Mouse (Mus musculus) liver, adult (tissue): ENCODE data around the gene Gnpat.

Source experiments
- GATA4 ChIP-seq: IDR thresholded peaks from 2 replicates; pipeline ENCODE4 v1.6.1; 2014; ENCODE audit warnings: mild to moderate bottlenecking, low read length; ENCODE audit not compliant: insufficient replicate concordance

Gnpat gene

DNA sequence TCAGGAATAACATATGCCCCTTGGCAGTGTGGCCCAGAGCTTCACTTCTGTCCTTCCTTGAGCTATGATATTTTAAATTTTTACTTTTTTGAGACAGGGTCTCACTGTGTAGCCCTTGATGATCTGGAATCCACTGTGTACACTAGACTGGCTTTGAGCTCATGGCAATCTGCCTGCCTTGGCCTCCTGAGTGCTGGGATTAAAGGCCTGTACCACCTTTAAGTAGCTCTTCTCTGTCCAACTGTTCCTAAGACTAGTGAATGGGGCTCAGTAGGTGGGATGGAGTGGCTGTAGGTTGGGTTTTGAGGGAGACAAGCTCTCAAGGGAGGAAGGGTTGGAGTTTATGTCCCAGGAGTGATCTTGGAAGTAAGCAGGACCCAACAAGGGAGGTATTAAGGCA, 27.0 kb upstream of the Gnpat start:
- no peak for TF ChIP-seq GATA4

DNA sequence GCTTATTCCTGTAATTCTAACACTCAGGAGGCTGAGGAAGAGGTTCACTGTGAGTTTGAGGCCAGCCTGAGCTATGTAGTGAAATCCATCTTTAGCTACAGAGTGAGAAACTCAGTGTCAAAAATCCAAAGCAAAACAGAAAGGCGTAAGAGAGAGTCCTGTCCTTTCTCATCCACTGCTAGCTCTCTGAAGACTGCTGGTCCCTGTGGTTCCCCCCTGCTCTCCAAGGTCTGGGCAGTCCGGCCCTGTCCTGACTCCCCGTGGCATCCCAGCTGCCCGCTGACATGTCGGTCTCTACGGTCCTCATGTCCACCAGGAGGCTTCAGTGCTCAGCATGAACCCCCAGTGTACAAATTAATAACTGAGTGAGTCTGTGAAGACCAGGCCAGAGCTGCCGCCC, 26.6 kb upstream of the Gnpat start:
- TF ChIP-seq GATA4: no peak

DNA sequence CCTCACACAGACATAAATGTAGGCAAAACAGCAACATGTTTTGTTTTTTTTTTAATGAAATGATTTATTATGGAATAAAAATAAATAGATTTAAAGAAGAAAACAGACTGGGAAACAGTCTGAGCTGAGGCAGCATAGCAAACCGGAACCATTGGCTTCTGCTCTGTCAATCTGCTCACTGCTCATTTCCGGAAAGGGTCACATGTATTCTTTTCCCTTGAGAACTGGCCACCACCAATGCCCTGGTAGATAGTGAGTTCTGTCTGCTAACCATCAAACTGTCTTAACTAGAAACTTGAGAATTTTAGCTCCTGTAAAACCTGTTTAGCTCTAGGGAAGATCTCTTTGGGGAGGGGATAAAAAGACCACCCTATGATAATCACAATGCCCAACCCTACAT, 25.9 kb upstream of the Gnpat start:
- no peak for TF ChIP-seq GATA4

DNA sequence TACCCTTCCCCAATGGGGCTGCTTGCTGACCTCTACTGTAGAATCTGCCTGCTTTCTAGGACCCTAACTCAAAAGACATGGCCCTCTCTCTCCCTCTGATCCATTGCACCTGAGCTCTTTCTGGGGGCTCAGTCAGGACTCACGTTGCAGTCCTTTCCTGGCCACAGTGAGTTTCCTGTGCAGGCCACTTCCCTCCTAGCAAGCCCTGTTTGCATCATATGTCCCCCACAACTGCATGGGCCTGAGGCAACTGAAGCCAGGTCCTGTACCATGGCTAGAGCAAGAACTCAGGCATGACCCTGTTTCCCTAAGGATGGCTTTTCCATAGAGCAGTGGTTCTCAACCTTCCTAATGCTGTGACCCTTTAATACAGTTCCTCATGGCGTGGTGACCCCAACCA, 24.9 kb upstream of the Gnpat start:
- TF ChIP-seq GATA4: no peak

DNA sequence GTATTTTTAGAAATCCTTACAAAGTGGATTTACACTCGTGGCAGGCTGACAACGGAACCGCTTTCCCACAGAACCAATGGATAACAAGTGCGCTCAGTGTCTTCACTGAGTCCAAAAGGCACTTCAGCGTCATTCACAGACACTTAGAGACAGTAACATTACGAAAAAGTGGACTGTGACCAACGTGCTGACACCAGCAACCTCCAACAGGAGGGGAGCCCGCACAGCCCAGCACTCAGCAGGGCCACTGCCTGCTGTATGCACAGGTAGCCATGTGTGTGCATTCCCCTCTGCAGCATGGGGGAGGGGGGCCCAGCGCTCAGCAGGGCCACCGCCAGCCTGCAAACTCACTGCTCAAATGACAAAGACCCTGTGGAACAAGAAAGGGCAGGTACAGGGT, 23.5 kb upstream of the Gnpat start:
- TF ChIP-seq GATA4: no peak

DNA sequence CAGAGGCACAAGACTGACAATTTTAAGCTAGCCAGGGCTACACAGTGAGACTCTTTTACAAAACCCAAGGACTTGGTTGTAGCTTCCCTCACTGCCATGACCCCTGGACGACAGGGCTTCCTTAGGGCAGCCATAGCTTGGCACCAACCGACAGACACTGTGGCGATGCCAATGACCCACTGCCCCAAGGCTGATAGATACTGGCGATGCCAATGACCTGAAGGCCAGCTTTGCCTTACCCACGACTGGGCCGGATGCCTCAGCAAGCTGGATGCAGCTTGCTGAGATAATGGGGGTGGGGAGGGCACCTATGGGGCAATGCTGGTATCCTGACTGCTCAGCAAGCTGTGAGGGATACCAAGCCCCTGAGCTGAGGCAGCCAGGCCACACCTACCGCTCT, 21.9 kb upstream of the Gnpat start:
- TF ChIP-seq GATA4: peak; percentile 68; the same call in 1 of the 2 replicates

DNA sequence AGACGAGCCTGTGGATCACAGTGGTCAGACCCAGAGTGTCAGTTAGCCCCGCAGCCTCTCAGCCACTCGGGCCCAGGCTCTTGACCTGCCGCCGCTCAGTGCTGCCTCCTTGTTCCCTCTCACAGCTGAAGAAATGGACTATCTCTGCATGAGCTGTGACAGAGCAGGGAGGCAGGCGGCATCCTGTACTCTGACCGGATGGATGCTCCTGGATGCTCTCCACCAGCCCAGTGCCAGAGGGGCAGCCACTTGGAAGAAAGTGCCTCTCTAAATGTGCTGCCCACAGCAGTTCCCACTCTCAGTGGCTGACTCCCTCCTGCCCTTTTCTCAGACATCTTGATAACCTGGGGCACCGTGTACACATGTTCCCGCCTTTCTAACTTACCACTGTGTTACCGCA, 21.1 kb upstream of the Gnpat start:
- TF ChIP-seq GATA4: no peak

DNA sequence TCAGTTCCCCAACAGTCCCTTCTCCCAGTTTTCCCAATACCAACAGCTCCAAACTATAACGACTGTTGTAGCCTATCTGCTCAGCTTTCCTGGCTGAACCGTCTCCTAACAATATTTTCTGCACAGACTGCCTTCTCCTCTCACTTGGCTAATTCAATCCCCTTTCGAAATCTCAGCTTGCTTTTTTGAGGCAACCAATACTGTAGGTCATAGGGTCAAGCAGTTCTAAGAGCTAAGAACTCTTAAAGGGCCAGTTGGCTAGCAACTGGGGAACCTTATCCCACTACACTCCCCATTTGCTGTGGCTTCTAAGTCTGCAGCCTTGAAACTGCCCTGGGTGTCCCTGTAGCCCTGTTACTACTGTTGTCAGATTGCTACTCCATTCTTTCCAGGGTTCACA, 17.7 kb upstream of the Gnpat start:
- no peak for TF ChIP-seq GATA4

DNA sequence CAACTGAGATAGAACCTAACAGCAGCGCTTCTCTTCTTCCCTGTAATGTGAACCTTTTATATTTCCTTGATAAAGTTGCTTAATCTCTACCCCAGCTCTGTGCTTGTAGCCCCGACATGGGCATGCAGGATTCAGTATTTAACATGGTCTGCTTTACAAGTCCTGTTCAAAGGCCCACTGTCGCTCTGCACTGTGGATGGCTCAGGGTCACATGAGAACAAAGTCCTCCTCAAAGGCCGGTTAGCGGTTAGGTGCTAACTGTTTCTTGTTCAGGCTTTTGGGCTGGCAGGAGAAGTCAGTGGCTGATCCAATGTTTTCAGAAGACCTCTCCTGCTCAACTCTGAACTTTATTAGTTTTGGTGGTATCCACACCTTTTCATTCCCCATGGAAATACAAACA, 17.3 kb upstream of the Gnpat start:
- no peak for TF ChIP-seq GATA4

DNA sequence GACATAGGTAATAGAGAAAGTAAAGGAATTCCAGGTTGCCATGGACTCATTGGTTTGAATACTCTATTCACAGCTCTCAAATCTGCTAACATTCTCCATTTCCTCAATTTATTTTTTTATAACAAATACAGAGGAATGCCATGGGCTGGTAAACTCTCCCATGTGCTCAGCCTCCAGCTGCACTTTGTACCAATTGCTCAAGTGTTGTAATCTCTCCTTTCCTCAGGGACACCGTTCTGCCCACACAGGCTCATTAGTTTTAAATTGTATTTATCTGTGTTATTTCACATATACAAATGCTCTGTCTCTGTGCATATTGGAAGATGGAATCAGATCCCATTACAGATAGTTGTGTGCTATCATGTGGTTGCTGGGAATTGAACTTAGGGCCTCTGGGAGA, 9.3 kb upstream of the Gnpat start:
- no peak for TF ChIP-seq GATA4

DNA sequence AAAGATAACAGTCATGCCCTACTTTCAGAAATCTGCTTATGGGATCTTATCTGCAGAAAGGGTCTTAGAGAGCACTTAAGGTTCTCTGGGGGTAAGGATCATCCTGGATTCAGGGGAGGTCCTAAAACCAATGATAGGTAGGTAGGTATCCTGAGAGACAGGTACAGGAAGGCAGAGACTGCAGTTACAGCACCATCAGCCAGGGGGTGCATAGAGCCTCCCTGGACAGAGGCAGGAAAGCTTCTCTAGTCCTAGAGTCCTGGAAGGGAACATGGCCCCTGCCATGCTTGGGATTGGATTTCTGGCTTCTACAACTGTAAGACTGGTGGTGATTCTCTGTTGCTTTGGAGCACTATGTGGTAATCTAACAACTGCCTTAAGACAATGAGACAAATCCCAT, 3.4 kb upstream of the Gnpat start:
- TF ChIP-seq GATA4: no peak

DNA sequence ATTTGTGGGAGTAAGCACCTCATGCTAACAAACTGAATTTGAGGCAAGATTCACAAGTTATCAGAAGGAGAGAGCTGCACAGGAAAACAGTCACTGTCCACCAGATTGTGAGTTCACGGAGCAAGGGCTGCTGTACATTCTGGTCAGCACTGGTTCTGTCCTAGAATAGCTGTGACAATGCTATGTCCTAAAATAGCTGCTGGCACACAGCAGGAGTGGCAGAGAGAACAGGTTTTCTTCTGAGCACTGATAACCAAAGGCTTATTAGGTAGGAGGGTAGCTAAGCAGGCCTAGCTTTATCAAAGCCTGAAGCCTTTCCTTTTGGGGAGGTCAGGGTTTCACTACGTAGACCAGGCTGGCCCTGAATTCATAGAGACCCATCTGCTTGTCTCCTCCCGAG, 2.6 kb upstream of the Gnpat start:
- TF ChIP-seq GATA4: no peak

DNA sequence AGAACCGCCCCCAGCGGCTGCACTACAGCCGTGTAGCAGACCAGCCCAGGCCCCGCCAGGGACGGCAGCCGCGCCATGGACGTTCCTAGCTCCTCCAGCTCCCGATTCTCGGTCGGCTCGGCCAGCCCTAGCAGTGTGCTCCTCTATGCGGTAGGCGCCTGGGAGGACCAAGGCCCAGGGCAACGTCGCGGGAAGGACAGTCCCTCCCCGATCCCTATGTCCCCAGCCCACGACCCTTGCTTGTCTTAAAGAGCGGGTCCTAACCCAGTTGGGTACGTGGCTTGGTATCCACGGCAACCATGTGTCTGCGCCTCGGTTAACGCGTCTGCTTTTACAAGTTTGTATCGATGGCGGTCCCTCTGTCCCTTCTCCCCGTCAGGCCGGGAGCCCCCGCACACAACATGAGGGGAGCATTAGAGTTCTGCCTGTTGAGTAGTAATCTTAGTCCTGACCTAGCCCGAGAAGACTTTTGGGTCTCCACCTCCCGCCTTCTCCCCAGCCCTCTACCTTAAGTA, 387 bp downstream of the Gnpat start:
- no peak for TF ChIP-seq GATA4

DNA sequence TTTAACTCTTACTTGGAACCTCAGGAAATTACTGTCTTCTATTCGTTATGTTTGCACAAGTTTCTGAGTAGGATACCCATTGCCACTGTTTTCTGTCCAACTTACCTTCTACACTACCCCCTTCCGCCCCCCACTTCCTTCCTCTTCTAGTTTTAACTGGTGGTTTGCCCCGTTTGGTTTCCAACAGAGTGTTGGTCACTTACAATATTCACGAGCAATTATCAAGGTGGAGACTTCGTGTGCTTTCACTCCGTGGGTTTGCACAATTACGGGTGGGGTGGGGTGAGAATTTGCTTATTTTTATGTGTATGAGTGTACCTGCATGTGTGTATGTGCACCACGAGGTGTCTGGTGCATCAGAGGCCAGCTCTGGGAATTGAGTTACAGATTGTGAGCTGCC, 896 bp downstream of the Gnpat start:
- no peak for TF ChIP-seq GATA4

DNA sequence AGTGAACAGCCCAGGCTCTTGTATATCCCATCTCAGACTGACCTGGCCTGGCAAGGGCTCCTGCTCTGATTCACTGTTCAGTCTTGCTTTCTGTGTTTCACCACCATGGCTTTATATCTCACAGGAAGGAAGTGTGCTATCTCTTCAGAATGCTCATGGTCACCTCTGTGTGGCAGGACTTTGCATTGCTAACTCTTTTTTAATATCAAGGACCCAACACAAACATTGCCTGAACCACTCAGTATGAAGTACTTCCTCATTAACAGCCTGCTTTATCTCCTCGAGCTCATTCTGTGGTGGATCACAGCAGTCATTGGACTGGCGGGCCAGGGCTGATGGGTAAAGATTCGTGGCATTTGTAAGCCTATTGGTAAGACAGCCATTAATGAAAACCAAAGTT, 3.8 kb downstream of the Gnpat start:
- no peak for TF ChIP-seq GATA4

DNA sequence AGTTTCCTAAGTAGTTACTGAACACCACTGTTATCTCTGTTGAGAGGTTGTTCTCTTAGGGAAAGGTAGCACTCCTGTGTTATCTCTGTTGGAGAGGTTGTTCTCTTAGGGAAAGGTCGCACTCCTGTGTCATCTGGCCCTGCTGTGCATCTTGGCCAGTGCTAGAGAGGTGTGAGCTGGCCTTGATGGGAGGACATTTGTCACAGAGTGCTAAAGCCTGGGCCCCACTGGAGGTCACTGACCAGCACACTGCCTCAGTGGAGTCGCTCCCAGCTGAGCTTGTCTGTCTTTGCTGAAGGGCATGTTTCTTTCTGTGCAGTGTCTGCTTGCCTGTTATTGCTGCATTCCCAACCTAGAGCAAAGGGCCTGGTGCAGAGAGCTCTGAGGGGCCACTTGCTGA, 4.3 kb downstream of the Gnpat start:
- TF ChIP-seq GATA4: no peak

DNA sequence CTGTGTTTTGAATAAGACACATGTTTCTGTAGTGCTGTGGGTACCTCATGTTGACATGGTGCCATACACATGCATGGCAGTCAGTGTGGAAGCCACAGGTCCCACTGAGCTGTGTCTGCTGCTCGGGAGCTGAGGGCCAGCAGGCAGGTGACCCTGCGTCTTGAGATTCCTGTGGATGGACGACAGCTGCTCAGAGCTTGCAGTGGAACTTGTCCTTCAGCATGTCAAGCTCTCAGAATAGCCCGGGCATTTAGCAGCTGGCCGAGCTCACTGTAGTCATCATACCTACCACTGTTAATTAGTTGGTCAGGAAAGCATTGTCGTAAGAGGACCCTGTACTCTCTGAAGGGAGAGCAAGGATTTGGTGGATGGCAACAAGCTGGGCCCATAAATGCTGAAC, 6.9 kb downstream of the Gnpat start:
- no peak for TF ChIP-seq GATA4

DNA sequence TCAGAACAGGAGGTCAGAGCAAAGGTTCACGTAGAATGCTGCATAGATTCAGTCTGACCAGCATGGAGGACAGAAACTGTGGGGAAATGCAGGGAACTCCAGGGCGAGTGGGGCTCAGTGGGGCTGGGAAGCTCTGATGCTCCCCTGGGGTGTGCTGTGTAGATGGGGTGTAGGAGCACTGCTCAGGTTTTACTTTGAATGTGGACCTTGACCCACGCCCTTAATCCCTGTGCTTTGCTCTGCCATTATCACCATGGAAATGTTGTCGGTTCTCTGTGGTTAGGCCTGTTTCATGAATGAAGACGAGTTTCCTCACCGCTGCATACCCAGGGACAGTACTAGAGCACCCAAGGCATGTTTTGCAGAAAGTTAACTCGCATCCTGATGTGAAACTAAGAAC, 8.6 kb downstream of the Gnpat start:
- no peak for TF ChIP-seq GATA4

DNA sequence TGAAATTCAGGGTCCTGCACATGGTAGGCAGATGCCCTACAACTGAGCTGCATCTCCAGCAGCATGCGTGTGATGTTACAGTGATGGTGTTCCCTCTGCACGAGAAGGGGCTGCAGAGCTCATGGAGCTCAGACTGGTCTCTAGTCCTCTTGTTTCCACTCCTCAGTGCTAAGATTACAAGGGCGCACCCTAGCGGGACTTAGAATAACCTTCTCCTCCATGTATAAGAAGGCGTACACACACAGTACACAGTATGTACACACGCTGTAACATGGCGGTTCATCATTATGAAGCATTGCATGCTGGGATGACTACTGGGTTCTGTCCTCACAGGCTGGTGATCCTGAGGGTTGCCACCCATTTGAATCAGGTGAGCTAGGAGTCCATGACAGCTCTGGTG, 9.2 kb downstream of the Gnpat start:
- no peak for TF ChIP-seq GATA4

DNA sequence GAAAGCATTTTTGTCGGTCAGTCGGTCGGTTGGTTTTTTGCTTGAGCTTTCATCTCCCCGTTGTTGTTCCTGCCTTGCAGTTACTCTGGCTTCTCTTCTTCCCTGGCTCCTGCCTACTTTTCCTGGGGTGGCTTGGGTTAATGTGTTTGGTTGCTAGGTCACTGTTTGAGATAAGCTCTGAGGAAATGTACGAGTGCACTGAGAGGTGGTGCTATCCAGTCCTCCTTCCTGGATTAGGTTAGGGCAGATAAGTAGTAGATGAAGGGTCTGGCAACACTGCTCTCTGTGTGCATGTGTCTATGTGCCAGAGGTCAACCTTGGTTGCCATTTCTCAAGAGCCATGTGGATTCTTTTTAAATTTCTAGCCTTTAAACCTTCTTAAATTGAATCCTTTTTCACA, 9.9 kb downstream of the Gnpat start:
- no peak for TF ChIP-seq GATA4
